Mouse (Mus musculus) naive thymus-derived CD4-positive, alpha-beta T cell, adult 2 months (primary cell): ENCODE results near the gene C2cd2l.

ENCODE experiments used
- DNase-seq: peaks from one replicate; pipeline ENCODE4 v3.0.0-alpha.2; 2011; ENCODE audit warnings: low read depth

The C2cd2l gene

GRCm38 (mm10) chr9:44266478-44267226, 53.4 kb downstream of the C2cd2l start:
- no peak for DNase-seq

GRCm38 (mm10) chr9:44261388-44261787, 58.7 kb downstream of the C2cd2l start:
- no peak for DNase-seq
